Mouse (Mus musculus) kidney, adult 9 months (tissue): ENCODE measurements around the gene 1810030O07Rik.
A peak's percentile ranks its signal among the peaks of the same experiment; 100 is the strongest.
"Not testable (repeated sequence)": the region's sequence is repeated elsewhere in the genome, so short reads cannot be mapped to it uniquely, and the experiment has no call there.

Source experiments
- DNase-seq: peaks from one replicate; pipeline ENCODE4 v3.0.0; 2022

1810030O07Rik gene

DNA sequence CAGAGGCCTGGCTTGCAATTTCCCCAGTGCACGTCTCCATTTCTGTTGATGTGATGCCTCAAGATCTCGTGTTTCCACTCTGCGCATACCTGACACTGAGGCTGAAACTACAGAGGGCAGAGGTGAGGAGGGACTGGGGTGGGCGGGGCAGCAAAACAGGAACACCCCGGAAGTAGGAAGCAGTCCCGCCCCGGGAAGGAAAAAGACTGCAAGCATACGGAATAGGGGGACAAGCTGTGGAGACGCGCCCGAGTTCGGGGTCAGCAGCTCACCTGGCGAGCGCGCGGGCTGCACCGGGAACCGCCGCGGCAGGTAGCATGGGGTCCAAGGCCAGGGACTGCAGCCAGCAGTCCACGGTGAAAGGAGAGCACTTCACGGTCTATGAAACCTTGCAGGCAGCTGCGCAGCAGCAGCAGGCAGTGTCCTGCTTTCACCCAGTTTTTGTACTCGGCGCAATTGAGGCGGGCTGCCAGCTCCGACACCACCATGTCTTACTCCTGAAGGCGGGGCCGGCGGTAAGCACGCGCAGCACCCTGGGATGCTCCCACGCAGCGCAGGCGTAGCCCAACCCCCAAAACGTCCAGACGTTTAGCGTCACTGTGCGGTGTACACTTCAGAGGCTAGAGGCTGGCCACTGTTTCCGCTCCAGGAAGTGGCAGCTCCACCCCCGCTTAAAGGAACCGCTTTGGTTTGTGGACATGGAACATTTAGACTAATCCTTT lies at the start of gene 1810030O07Rik:
TSS of gene 1810030O07Rik (minus strand) at position 615 of the 722 bp plus-strand sequence.
- peak; percentile 94 for DNase-seq

DNA sequence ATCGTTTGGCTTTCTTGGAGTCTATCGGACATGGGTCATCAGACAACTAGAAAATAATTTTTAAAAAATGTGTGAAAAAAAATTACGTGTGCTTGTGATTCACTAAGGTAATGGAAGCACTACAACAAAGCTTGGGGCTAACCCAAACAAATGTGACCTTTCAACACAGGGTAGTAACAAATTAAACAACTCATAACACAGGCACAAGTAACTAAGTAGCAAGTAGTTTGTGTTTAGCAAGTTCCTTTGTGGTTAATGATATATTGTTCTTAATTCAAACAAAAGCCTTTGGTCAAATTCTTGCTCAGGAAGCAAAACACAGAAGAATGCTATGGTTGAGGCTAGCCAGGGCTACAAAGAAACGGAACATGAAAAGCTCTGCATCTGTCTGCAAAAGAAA lies 42.6 kb upstream of the 1810030O07Rik start:
- peak; percentile 56 for DNase-seq

DNA sequence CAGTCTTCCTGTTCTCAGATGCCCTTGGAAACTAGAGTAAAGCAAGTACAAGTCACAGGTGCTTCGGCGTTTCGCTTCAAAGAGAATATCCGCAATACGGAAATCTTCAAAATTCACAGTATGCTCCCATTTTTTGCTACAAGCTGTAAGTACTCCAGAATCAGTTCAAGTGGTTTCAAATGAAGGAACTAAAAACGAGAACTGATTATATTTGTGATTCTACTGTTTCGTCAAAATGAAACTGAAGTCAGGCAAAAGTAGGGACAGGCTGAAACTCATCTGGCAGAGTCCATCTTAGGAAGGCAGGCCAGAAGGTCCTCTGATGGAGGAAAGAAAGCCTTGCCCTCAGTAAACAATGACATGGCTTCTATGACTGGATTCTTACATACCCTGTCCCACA lies 40.3 kb upstream of the 1810030O07Rik start:
- no peak for DNase-seq

DNA sequence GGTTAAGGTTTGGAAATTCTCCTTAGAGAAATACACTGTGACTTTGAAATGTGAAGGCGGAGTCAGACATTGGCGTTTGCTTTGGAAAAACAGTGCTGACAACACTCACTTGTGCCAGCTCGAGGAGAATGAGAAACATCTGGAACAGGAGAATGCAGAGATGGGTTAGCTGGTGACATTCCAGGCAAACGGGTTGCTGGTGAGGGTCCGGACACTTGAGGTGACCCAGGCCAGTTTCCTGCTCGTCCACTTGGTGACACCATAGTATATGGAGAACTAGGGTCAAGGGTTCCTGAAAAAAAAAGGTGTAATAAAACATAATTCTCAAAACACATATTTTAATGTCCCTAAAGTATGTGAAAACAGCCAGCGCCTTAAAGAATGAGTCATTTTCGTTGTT lies 13.4 kb upstream of the 1810030O07Rik start:
- no peak for DNase-seq

DNA sequence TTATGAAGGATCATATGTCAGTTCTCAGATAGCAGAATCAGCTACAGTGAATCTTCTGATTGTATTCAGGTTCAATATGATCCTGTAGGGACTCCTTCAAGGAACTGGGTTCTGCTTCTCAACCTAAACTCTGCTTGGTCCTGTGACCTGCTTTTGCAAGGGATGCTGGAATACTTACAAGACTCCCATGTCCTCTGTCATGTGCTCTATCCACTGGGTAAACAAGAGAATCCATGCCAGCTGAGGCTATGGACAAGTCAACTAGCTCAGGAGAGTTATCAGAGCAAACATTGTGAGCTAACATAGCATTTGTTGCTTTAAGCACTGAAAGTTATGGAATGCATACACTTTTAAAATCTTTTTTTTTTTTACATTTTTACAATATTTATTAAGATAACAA lies 12.6 kb upstream of the 1810030O07Rik start:
- DNase-seq = no peak

DNA sequence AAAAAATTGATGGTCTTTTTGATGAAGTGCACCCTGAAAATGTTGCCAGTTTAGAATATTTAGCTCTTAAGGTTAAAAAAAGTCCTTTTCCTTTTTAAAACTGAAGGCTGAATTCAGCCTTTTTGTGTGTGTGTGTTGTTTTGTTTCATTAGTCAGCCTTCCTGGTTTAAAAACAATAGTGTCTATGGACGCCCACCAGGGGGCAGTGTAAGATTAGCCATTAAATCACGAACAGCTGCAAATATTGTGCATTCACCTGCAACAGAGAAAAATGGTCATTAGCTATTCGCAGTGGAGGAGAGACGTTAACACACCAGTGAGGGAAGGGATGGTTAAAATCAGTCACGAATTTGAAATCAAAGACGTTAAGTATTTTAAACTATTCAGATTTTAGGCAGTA lies 3.9 kb upstream of the 1810030O07Rik start:
- peak; percentile 63 for DNase-seq

DNA sequence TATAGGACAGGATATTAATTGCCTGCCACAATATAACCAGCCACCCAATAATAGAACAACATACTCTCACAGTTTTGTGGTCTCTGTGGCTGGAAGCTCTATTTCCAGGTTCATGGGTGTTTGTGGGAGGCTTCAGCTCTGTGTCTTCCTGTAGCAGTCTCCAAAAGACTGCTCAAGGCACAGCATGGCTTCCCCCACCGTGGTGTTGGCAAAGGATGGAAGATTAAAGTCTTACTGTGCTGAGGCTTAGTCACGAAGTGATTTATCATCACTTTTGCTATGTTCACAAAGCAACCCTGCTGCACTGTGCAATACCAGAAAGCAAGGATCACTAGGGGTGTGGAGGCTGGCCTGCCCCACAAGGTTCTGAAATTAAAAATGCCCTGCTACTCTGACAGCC lies 19.6 kb downstream of the 1810030O07Rik start:
- no peak for DNase-seq

DNA sequence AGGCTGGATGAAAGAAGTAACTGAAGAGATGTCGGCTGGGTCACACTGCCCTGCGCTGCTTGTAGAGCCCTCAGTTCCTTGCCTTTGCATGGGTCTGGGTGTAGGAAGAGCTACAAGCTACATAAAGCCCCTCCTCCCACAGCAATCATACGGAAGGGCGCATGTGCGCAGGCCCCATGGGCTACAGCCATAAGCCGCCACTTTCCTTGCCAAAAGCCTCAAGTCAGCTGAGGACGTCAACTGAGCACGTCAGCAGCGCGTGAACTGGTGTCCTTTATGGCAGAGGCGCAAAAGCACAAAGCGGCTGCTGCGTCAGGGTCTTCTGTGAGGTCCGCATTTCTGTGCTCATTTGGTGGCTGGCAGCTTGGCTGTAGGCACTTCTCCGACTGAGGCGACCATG lies 21.6 kb downstream of the 1810030O07Rik start:
- no peak for DNase-seq

DNA sequence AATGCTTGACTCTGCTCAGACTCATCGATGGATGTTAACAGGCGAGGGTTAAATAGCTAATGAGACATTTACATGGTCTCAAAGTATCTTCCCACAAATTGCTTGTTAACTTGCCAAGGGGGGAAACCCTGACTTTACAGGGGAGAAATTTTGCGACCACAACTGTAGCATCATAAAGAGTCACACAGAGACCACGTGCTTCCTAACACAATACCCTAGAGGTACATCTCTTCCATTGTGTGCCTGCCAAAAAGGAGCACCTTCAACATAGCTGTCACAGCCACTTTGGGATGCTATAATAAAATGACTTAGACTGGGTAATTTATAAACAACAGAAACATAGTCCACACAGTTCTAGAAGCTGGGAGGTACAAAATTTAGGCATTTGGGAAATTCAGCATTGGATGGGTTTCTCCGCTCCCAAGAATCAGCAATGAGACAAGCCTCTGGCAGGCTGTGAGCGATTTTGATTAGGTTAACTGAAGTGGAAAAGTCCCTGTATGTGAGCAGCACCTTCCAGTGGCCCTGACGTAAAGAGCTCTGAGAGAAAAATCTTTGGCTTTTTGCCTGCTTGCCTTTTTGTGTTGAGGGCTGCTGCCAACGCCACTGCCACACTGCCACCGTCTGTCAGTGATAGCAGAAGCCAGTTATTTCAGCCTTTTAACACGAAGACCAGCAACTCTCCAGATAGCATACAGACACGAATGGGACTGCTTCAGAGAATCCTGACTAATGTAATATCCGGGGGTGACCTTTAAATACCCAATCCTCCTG lies 27.8 kb downstream of the 1810030O07Rik start:
- DNase-seq = peak; percentile 21

DNA sequence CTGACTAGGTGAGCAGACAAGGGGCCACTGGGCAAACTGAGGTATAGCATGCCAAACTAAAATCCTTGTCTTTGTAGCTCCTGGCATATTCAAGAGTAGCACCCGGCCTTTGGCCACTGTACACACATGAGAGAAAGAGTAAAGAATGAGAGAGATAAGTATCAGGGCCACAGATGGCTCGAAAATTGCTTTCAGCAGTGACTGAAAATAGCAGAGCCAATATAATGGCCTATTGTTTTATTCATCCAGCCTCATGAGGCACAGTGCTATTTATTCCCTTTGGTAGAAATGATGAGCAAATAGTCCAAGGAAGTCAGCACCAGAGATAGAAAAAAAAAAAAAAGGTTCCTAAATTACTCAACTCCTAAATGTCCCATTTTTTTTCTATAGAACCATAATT lies 28.5 kb downstream of the 1810030O07Rik start:
- DNase-seq = no peak

DNA sequence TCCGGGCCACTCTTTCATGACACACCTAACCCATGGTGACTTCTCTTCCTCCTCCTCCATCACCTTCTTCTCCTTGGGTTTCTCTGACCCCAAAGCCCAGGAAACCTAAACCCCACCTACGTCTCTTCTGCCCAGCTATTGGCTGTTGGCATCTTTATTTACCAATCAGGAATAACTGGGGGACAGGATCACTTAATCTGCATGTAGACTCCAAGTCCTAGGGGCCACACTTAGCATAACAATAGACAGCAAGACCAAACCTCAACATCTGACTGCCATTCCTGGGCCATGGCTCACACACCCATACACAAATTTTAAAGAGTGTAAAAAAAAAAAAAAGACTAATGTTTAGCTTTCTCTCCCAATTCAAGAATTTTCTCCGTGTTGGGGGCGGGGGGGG lies 48.3 kb downstream of the 1810030O07Rik start:
- DNase-seq = no peak

DNA sequence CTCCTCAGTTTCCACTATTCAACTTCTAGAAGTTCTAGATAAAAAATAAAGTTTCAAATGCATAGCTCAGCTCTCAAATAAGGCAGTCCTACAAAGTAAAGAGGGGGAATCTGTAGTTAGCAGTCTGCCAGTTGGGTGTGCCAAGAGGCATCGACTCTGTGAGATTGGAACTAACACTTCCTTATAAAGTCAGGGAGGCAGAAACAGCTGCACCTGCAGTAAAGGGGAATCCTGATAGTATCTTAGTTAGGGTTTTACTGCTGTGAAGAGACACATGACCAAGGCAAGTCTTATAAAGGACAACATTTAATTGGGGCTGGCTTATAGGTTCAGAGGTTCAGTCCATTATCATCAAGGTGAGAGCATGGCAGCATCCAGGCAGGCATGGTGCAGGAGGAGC lies 61.1 kb downstream of the 1810030O07Rik start:
- not testable (repeated sequence) for DNase-seq

DNA sequence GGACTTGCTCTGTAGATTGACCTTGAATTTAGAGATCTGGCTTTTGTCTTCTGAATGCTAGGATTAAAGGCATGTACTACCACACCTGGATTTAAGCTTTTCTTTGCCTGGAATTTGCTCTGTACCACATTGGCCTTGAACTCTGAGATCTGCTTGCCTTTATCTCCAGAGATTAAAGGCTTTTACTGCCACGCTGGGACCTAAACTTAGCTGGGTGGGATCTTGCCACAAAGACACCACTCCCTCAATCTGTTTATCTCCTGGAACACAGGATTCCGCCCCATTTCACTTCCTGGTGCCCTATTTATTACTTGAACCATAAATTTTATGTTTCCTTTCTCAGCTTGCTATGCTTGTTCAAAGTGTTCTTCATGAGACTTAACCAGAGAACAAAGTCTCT lies 62.3 kb downstream of the 1810030O07Rik start:
- no peak for DNase-seq

DNA sequence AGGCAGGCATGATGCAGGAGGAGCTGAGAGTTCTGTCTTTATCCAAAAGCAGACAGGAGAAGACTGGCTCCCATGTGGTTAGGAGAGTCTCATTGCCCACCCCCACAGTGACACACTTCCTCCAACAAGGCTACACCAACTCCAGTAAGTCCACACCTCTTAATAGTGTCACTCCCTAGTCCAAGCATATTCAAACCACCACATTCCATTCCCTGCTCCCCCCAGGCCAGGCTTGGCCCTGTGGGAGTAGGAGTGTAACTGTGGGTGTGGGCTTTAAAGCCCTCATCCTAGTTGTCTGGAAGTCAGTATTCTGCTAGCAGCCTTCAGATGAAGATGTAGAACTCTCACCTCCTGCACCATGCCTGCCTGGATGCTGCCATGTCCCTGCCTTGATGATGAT lies 62.9 kb downstream of the 1810030O07Rik start:
- not testable (repeated sequence) for DNase-seq
